Mouse (Mus musculus) mouse embryonic stem cell (cell line): ENCODE results near the gene Pde9a.

Experiments used
- in situ Hi-C, 2 experiments: fragments of 300-500 bp; cut with MboI; formaldehyde crosslinking; loops; 1 replicate in 1 of 2; 3 replicates in 1 of 2; pipeline ENCODE4 v1.14.3; 2019 to 2020; ENCODE audit warnings: low sequenced_read_pairs in 2 of 2, low pct_unique_long_range_greater_than_20kb in 1 of 2, mixed read lengths in 1 of 2; ENCODE audit not compliant: unreplicated experiment in 1 of 2

Pde9a gene

DNA sequence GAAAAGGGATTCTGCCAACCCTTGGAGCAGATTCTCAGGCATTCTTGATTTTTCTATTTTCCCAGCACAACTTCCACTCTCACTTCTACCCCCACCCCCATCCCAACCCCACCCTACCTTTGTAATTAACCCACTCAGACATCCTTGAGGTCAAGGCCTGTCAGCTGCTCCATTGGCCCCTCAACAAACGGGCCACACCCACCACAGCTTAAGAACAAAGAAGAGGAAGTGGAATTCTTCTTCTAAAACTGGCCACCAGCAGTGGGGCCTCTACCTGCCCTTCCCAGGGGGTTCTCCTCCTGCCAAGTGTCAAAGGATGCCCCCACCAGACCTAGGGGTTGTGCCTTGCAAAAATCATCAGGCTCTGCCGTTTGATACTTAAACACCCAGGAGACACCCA, 37.0 kb downstream of the Pde9a start:
- in situ Hi-C loops = no loop called here

- in situ Hi-C loops = no loop called here
Measured at GRCm38 (mm10) chr17:31424358-31424757, 38.3 kb downstream of the Pde9a start.

- in situ Hi-C loops = no loop called here
Measured at GRCm38 (mm10) chr17:31424798-31425197, 38.8 kb downstream of the Pde9a start.

- in situ Hi-C loops = no loop called here
Measured at GRCm38 (mm10) chr17:31425827-31426698, 40.1 kb downstream of the Pde9a start.

DNA sequence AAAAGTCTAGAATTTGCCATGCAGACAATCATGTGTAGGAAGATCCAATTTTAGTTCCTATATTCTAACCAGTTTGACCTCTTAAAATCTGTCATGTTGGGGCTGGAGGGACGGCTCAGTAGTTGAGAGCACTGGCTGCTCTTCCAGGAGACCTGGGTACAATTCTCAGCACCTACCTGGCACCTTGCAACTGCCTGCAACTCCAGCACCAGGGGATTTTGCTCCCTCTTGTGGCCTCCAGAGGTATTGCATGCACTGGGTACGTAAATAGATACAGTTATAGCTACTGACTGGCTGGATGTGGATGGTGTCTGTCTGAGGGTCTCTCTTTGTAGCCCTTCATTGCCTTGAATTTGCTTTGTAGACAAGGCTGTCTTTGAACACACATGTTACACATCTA, 43.4 kb downstream of the Pde9a start:
- in situ Hi-C loops = no loop called here

- in situ Hi-C loops = no loop called here
Measured at GRCm38 (mm10) chr17:31432878-31433281, 46.9 kb downstream of the Pde9a start.

DNA sequence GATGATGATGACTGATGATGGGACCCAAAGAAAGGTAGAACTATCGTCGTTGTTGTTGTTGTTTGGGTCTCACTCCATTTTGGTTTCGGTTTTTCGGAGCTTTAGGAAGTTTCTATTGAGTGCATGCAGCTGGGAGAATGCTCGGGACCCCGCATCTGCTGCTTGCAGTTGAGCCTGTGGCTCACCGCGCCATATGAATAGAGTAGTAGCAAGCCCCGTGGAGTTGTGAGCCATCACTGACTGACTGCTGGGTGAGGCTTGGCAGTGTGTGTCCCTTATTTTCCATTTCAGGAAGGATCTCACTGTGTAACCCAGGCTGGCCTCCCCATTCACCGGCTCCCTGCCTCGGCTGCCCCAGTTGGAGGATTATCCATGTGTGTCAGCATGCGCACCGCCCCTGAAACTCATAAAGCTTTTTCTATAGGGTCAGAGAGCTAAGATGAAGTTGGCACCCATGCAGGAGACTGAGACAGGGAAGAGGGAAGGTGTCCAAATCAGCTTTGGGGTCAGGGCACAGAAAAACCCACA, 47.5 kb downstream of the Pde9a start:
- in situ Hi-C loops = no loop called here

DNA sequence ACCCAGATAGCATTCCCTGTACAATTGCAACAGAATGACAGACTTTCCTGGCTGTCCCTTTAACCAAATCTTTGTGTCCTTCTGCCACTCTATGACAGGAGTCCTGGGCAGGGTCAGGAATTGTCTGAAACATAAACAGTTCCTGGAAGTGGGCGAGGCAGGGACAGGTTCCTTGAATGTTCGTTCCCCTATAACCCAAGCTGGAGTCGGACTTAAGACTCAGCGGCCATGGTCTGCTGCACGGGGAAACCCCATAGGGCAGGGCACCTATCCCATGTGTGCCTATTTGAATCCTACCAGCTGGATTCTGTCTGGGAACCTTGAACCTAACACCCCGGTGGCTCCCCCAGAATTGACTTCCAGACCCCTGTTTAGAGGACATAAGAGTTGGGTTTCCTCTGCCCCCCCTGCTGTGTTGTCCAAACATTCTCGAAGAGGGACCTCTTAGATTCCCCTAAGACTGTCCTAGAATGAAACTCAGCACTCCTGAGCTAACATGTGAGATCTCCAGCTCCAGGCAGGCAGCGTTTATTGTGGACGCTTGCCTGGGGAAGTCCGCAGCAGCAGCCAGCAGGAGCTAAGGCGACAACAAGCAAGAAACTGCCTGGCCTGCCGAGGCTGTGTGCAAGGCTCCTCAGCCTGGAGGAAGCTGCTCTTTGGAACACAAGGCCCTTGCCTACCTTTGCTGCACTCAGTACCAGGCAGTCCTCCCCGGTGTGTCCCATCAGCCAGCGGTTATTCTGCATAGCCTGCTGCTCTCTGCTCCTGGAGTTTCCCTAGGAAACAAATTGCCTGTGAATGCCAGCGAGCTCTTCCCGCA, 48.2 kb downstream of the Pde9a start:
- in situ Hi-C loops = no loop called here

DNA sequence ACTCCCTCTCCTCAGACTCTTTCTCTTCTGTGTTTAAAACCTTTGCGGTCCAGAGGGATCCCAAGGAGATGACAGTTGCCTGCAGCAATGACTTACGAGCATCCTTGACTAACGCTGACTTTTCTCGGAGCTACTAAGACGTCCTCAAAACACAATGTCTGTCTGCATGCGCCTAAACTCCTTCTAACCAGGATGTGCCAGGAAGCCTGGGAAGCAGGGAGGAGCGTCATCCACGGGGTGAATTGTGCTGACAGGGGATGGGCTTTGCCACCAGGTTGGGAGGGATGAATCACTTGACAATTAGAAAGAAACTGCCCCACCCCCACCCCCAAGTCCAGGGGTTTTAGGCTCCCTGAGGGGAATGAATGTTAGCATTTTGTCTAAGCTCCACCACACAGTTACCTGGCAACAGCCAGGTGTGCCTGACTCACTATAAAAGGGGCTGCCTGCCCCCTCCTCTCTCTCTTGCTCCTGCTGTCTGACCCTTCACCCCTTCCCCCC, 48.9 kb downstream of the Pde9a start:
- in situ Hi-C loops = no loop called here

DNA sequence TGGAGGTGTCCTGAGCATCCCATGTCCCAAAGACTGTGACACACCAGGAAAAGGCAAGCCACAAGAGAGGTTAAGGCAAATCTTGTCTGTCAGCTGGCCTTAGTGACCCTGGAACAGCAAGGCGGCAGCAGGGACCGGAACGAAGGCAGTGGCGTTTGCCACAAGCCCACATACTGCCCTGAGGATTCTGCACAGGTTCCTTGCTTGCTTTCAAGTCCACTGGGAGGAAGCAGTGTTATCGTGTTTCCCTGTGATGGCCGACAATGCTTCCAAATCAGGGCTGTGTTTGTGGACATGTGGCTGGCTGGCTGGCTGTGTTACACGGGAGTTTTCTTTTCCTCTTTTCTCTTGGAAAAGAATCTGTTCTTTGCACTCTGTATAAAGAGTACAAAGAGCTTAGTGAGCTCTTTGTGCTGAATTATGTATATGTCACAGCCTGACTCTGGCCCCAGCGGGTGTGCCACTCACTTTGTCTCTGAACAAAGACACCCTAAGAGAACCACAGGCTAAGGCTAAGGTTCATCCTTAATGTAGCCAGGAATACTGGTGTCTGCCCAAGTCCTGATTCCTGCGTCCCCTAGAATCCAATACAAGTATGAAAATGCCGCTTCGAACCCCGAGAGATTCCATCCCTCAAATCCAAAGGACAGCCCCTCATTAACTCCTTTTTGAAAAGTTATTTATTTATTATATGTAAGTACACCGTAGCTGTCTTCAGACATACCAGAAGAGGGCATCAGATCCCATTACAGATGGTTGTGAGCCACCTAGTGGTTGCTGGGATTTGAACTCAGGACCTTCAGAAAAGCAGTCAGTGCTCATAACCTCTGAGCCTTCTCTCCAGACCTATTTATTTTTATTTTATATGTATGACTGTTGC, 50.2 kb downstream of the Pde9a start:
- in situ Hi-C loops = no loop called here

DNA sequence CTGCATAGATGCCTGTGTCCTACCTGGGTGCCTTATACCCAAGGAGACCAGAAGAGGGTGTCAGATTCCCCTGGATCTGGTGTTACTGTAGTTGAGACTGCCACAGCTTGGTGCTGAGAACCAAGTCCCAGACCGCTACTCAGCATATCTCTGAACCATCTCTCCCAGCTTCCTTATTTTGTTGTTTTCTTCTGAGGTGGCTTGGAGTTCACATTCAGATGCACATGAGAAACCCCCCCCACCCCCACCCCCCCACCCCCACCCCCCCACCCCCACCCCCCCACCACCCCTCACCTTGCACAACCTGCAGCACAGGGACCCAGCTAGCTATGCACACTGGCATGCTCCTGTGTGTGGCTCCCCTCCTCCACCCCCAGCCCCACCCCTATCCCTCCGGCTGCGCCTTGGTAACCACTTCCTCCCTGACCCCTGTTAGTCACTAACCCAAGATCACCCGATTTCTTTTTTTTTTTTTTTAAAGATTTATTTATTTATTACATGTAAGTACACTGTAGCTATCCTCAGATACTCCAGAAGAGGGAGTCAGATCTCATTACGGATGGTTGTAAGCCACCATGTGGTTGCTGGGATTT, 50.9 kb downstream of the Pde9a start:
- in situ Hi-C loops = no loop called here

DNA sequence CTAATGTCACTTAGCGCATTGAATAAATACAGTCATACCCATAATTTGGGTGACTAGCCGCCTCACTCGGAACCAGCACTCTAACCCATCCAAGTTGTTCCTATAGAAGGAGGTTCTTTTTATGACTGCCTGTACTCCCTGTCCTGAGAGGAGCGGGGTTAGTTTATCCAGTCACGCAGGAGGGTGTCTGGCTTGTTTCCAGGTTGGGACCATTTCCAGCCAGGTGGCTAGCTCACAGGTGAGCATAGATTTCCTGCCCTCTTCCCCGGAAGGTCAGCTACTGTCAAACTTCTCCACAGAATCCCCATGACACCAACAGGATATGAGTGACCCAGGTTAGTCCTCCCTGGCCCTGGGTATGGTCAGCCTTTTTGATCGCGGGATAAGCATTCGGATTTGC, 51.5 kb downstream of the Pde9a start:
- in situ Hi-C loops = no loop called here

GRCm38 (mm10) chr17:31439978-31440377, 54.0 kb downstream of the Pde9a start:
- in situ Hi-C loops = no loop called here

- in situ Hi-C loops = no loop called here
Measured at GRCm38 (mm10) chr17:31442513-31442912, 56.5 kb downstream of the Pde9a start.

- in situ Hi-C loops = no loop called here
Measured at GRCm38 (mm10) chr17:31444251-31444650, 58.2 kb downstream of the Pde9a start.

DNA sequence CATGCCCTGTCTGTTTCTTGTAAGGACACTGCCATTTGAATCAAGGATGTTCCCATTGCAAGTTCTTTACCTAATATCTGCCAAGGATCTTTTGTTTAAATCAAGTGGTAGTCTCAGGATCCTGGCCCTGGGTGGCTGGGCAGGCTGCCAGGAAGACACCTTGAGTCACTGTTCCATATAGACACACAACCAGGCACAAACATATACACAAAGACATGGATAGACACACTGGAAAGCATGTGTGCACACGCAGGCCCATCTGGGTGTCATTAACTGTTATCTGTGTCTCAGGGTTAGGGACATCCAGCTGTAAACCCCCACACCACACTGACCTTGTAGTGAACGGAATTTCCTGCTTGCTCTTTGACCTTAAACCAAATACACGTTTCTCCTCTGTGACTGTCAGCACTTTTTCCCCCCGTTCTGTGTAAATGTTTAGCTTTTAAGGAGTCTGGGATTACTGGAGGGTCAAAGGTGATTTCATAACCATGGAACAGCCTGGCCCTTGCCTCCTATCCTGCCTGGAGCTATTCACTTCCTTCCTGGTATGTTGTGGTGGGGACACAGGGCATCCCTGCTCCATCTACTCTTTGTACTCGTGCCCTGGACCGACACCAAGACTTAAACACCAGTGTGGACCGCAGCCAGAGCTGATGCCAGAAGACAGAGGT, 59.2 kb downstream of the Pde9a start:
- in situ Hi-C loops = no loop called here

- in situ Hi-C loops = no loop called here
Measured at GRCm38 (mm10) chr17:31447766-31448165, 61.8 kb downstream of the Pde9a start.

GRCm38 (mm10) chr17:31448519-31448918, 62.5 kb downstream of the Pde9a start:
- in situ Hi-C loops = no loop called here
